Mouse (Mus musculus) thymus, postnatal 4 days (tissue): ENCODE measurements at regions not wholly inside any gene's neighbourhood (a gene's known extent, or its start where the extent isn't known, plus 50 kb on each side); places are given as distances from the start of the nearest gene placed in this dataset.

ENCODE experiments used
- DNase-seq: peaks from one replicate; pipeline ENCODE4 v3.0.0; 2021

DNA sequence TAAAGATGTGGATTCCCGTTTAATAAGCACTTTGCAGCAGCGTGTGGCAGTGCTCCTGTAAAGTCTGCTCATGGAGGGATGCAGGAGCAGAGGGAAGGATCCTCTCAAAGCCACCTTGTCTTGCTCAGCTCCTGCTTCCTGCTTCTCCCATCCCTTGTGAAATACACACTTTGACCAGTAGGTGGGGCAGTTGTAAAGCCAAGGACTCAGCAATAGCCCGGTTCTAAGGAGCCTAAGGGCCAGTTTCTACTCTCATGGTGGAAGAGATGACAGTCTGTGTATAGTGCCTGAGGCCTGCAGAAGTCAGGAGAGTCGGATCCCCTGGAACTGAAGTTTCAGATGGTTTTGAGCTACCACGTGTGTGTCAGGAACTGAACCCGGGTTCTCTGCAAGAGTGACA is 272.0 kb downstream of the Drd1 start:
- peak; percentile 57 for DNase-seq

DNA sequence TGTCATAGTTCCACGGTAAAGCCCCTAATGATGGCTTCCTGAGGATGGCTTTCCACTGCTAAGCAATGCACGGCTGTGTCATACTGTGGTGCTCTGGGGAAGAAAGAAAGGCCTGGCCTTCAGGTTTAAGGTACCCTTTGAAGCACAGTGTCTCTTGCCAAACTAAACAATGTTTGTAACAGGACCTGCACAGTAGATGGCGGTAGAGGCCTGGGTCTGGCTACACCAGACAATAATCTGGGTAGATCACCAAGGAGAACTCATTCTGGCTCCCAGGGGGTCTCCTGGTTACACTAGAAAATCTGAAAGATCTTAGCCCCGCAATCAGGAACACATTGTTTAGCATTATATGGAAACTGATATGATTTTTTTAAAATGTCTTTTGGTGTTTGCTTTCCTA is 276.4 kb downstream of the Drd1 start:
- DNase-seq = peak; percentile 15

DNA sequence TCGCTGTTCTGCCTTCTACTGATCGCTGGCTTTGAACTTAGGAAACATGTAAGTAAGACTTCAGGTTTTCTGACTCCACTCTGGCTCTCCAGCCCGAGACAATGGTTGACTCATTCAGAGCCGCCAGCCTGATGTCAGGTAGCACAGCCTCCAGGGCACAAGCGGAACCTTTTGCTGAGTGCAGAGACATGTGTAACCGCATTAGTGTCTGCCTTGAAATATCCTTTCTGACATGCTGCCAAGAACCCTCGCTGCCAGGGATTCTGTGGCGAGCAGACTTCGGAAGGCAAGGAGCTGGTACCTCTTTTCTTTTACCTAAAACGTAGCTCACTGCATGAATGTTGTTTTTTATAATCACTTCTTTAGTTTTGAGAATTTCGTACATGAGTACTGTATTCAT is 279.1 kb downstream of the Drd1 start:
- no peak for DNase-seq

DNA sequence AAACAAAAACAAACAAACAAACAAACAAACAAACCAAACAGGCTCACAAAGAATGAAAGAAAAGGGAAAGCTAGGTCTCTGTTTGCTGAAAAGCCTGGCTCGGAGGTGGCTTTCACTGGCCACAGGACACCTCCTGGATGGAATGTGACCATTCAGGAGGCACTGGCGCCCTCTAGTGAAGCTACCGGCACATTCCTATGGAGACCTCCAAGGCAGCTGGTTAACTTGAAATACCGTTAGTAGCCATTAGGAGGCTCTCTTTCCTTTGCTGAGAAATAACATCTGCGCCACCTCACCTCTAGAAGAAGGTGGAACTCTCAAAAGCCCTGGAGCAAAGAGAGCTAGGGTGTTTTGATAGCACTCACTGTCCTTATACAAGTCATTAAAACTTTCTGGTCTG is 279.8 kb downstream of the Drd1 start:
- DNase-seq = peak; percentile 43

DNA sequence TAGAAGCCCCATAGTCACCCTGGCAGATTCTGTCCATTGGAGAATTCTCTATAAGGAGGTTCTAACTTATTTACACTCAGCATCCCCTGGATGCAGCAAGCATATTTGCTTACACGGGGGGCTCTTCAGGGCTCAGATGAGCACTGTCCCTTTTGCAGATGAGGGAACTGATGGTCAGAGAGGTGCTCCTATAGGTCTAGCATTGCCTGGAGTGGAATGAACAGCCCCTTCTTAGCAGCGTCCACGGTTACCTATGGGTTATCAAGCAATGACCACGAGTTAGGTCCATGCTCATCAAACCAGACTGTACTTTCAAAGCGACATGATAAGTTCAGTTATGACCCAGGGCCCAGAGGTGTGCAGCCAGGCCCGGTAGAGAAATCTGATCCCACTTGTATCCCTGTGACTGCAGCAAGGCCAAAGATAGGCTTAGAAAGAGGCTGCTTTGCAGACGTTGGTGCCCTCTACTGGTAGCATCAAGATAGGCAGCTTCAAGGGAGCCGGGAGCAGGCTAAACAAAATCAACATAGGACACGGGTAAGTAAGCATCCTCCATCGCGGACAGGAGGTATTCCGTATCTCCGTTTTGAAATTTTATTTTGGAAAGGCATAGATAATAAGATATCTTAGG is 290.8 kb downstream of the Drd1 start:
- DNase-seq = peak; percentile 39

DNA sequence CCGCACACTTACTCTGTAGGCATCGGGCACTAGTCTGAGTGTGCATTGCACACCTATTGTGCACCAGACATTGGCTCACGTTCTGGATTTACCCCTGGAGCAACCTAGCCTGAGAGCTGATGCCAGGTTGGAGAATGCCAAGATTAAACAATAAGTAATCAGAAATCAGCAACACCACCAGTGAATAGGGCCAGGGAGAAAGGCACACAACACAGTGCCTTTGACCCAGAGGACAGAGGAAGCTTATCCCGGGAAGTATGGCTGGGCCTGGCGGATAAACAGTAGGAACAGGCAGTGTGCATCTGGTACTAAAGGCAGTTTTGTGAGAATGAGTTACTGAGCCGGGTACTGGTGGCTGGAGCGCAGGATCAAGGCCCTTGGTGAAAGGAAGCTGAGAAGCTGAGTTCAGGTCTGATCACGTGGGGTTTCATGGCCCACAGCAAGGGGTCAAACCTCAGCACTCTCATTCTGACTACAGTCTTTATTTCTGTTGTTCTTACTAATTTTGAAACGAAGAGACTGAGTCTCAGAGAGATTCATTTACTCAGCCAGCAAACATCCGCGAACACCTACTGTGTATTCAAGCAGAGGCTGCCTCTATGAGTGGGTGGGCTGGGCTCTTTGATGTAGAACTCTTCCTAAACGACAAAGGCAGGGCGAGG is 284.8 kb upstream of the Msx2 start:
- DNase-seq = no peak

DNA sequence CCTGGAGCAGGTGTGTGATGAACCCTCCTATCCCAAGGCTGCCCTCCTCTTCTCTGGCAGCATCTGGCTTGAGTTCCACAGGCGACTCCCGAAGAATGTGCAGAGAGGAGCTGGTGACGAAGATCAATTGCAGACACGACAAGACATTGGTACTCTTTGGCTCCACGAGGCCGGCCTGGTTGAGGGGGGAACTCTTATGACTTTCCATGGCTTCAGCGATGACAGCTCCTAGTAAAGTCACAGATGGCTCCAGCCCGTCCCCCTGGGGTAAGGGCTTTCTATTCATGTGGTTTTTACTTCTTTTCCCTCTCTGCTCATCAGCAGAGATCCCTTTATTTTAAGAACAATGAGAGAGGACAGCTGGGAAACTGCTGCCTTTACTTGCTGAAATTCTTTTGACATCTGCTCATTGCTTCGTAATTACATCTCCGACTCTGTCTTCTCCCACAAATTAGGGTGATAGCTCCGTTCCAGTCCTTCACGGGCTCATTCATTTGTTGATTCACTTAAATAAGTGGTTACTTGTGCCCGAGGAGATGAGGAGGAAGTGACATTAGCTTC is 284.2 kb upstream of the Msx2 start:
- DNase-seq = no peak

DNA sequence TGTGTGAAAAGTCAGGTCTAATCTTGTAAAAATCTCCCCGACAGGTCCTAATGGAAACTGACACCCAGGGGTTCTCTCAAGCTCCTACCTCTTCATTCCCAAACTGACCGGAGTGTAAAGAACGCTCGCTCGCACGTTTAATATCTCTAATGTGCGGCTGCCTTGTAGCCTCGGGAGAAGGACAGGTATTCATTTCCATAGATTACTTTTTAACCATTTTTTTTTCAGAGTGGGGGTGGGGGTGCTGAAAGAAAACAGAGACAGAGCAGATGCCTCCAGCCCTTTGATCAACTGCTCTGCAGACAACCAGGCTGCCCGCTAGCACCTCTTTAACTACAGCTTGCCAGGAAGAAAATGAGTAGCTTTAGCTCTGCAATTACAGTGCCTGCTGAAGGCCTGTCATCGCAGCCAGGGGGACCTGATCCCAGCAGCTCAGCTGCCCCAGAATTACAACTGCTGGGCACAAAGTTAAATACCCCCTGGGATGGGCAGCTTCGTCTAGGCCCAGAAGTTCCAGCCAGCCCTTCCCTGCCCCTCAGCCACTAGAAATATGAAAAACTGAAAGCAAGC is 282.3 kb upstream of the Msx2 start:
- DNase-seq = no peak

DNA sequence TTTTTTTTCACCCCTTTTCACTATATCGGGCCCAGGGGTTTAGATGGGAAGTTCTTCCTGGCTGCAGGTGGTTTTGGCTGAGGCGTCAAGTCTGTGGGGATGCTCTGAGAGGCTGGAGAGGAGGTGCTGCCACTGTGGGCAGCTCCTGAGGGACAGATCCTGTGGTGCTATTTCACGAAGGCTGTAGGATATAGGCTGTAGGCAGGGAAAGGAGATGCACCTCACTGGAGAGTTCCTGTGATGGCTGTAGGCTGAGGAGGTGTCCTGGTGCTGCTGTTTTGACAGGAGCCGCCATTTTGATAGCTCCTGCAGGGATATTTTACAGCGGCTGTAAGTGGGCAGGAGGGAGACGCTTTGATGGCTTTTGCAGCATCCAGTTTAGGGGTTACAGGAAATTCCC is 280.2 kb upstream of the Msx2 start:
- no peak for DNase-seq

DNA sequence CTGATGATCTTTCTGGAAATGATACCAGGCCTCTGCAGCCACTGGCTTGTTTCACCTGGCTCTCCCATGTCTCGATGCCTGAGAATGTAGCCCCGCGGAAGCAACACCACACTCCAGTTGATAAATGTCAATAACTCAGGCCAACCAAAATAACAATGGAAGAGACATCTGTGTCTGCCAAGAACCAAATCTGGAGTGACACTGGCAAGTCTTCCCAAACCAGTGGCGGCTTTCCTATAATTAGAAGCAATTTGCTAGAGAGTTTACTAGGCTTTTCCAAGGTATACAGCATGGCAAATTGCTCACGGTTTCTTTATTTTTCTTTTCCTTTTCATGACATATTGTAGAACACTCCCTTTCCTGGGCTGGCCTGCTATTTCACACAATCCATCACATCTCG is 268.1 kb upstream of the Msx2 start:
- no peak for DNase-seq

DNA sequence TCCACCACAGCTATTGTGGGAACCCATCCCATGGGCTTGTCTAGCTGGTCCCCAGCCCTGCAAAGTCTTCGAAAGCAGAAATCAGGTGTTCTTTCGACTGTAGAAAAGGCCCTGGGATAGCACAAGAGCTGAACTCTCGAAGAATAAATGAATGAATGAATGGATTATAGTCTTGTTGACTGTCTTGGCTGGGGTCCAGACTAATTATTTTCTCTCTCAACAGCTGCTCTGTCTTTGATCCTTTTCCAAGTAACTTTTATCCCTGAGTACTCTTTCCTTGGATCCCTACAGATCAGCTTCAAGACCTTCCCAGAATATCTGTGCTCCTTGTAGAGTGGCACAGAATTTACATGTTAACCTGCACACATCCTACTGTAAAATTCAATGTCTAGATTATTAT is 266.3 kb upstream of the Msx2 start:
- DNase-seq = no peak

DNA sequence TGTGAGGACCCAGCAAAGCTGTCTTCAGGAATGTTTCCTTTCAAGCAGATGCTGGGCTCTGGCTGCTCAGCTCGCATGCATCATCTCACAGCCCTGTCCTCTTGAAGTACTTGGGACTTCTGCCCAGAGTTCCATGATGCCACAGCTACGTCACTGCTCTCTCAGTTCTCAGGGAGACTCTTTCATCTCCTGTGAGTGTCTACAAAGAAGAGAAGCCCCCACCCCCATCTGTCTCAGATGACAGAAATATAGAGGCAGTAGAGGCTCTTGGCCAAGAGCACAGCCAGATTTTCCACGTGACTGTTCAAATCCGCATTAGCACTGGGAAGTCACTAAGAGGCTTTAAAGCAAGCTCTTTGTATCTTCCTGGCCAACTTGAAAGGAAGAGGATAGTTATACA is 262.1 kb upstream of the Msx2 start:
- no peak for DNase-seq

DNA sequence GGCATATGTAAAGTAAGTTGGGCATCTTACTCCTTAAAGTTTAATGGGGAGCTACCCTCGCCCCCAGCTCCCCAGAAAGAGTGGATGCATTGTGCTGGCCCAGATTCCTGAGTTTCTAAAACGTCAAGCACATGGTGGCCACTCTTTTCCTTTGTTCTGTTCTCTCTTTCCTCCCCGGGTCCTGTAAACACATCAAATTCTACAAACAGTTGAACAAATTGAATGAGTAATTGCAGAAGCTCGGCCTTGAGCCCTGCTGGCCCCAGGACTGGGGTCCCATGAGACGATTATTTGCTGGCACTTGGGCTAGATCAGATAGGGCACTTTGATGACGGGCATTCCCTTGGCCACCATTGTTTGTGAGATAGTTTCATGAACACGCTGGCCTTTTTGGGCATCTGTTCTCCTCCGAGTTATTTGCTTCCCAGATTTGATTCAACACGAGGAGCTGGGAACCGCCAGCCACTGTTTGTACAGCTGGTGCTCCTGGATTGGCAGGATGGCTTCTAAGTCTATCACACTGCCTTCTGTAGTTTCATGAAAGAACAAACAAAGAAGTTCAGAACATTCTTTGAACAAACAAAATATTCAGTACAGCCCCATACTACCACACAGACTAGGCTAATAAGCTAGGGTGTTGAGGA is 257.5 kb upstream of the Msx2 start:
- DNase-seq = no peak

DNA sequence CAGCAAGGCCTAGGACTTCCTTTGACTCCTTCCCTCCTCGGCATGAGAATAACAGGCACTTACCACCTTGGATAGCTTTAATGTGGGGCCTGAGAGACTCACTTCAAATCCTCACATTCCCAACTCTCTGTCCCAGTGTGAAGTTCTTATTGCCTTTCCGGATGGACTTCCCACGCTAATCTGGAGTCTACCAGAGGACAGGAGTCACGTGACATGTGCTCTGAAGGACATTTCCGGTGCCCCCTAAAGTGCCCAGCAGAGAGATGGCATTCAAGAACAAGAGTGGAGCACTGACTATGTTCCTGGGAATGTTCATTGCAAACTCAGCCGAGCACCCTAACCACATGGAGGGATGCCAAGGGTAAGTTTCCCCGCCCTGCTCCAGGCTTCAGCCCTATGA is 257.0 kb upstream of the Msx2 start:
- no peak for DNase-seq

DNA sequence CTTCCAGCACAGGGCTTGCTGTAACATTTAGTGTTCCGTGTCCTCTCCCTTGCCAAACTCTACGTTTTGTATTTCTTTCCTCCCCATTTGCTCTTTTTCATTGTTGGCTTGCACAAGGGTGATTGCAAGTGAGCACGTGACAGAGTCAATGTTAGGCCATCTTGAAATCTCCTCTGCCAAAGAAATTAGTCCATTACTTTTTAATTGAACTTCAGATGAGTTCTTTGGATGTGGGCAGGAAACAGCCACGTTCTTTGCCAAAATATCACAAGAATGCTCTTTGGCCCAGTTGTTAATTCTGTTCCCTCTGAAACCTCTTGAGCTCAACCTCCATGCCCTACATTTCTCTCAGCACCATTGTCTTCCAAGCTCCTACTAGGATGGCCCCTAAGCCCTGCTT is 253.2 kb upstream of the Msx2 start:
- no peak for DNase-seq

DNA sequence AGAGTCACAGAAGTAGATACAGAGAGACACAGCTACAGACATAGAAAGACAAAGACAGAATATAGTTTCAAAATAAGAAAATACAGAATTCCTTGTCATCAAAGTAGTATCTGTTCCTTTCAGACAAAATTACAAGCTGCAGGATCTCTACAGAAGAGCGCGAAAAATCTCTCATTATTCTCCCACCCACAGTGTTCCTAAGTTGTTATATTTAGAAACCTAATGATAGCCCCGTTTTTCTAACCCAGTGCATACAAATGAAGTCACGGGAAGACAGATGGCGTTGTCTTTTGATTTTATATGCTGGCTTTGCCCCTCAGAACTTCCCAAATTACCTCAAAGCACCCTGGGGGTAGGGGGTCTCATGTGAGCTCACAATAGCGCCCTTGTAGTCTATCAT is 250.0 kb upstream of the Msx2 start:
- DNase-seq = no peak

DNA sequence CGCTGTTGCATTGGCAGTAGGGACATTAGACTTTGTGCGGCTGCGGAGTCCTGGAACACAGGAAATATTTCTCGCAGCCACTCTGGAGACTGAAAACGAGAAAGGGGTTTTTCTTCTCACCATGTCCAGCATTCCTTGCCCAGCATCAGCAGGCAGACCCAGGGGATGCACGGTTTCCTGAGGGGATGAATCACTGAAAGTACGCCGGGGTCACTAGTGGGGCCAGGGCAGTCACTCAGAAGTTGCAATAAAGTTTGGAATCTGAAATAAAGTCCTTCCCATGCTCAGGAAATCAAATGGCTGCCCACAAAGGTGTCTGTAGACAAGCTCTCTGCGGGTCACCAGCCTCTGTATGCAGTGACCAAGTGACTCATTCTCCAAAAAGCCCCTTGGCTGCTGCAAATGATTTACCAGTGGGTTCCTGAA is 248.2 kb upstream of the Msx2 start:
- no peak for DNase-seq

DNA sequence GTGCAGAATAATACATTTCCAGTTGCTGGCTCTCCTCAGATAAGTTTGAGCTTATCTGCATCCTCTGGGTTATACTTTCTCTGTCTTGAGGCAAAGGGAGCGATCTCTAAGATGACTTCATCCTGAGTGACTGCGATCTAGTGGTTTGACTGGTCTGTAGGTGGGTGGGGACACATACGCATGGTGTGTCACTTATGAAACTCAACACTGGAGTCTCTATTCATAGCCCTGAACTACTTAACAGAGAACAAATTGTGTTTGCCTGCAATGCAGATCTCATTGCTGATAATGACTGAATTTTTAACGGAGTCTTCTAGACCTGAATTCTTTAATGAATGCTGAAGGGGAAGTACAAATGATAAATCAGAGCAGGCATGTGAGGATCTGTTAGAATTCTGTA is 244.7 kb upstream of the Msx2 start:
- no peak for DNase-seq

DNA sequence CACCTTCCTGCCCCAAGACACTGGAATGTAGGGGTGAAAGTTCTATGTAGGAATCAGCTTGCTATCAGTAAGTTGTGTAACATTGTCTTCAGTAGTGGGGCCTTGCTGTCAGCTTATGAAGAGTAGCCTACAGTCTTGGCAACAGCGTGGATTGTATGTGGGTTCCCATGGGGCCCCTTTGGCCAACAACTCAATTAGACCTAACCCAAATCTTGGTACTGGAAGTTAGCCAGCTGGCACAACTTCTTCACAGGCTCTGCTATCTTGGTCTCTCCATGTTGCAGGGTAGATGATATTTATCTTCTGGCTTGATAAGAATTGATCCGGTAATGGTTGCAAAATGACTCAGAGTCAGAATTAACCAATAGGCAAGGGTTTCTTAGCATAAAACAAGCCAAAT is 244.2 kb upstream of the Msx2 start:
- no peak for DNase-seq

DNA sequence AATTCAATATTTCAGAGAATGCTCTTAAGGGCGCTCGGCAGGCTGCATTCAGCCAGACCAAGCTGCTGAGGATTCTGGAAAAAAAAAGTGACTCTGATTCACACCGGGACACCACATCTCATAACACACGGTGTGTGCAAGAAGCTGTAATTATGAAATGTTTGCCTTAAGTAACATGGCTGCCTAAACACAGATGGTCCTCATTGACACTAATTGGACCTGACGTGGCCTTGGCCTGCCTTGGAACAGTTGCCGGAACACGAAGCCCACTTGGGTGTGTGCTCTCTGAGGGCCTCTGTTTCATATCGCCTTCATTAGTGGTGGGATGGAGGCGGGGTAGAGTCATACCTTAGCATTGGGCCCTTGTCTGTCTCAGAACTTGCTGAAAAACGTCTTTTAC is 236.2 kb upstream of the Msx2 start:
- DNase-seq = no peak

DNA sequence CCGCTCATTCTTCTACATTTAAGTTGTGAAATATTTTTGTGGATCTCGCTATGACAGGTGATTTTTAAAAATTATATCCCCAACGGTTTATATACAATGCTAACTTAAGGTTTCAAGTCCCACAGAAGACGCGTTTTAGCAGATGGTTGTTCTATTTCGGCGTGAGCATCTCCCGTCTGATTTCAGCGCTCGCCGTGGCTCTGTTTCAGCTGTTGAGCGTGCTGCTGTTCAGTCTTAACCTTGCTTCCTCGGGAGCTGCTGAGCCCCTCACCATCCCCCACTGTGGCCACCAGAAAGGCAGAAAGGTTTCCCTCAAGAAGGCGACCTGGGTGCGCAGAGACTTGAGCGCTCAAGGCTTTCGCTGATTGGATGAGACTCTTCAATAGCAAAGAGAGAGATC is 234.7 kb upstream of the Msx2 start:
- DNase-seq = no peak

DNA sequence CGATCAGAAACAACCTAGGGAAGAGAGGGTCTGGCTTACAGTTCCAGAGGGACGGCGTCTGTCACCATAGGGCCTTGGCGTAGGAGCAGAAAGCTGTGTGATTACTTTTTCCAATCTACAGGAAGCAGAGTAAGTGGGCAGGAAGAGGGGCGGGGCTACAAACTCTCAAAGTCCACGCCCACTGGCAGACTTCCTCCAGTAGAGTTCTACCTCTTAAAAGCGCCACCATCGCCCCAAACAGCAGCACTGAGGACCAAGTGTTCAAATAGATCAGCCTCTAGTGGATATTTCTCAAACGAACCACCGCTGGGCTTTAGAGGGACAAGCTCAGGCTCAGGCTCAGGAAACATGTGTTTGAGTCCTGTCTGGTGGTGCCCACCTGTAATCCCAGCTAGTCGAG is 231.2 kb upstream of the Msx2 start:
- DNase-seq = no peak

DNA sequence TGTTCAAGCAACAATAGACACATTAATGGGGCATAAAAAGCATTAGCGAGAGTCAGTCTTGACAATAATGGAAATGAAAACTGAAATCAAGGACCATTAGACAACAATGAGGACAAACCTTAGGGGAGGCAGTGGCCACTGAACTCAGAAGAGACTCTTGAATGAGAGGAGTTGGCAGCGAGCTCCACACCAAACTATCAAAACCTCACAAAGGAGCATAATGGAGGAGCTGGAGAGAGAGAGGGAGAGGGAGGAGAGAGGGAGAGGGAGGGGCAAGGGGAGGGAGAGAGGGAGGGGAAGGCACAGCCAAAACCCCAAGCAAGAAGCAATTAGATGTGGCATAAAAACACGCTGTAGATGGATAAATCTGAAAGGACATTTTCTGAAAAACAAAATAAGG is 227.4 kb upstream of the Msx2 start:
- DNase-seq = no peak

DNA sequence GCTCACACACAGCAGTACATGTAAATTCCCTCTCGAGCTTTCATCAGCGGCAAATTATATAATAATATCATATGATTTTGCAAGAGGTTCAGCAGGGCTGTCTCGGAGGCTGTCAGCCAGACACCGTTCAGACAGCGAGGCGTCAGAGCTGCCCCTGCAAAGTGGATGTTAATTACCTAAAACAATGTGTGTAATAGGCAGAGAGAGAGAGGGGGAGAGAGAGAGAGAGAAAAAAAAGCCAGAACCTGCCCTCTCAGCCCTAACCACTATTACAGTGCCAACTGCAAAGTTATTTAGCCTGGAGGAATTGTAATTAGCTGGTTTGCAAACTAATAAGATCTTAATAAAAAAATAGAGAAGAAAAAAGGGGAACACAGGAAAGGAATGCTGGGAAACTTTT is 225.1 kb upstream of the Msx2 start:
- no peak for DNase-seq
